Mouse (Mus musculus): Measurements from ENCODE around the gene 4933434E20Rik. TPM values are rescaled to one million over a fixed set of nuclear protein-coding genes. Genes with fewer than 3 reads are reported as not detected.

4933434E20Rik gene
- total and polyA plus RNA-seq, 3 experiments = 161 to 227 (median 184) TPM

GRCm38 (mm10) chr3:90052351-90053241 lies 1.2 kb downstream of the 4933434E20Rik start, which contains the start of gene Ubap2l (continued):
- TF ChIP-seq HCFC1 (IDR thresholded peaks at IDR 0.05; ENCODE audit: low read depth, low read length) (peak; percentile 93), MAFK (IDR thresholded peaks at IDR 0.05; ENCODE audit: borderline replicate concordance, low read depth, low read length) (peak; percentile 50; the same call in 1 of the 2 replicates), KAT2A (conservative IDR thresholded peaks at IDR 0.05; ENCODE audit: low read depth, low read length) (peak; percentile 64; the same call in 1 of the 2 replicates), MXI1 (IDR thresholded peaks at IDR 0.05; ENCODE audit: low read depth, low read length) (peak; percentile 97), SIN3A (IDR thresholded peaks at IDR 0.05; ENCODE audit: low read length) (peak; percentile 96), ZMIZ1 (IDR thresholded peaks at IDR 0.05; ENCODE audit: low read depth, low read length) (0 out of 2 replicates have a peak, but pooled peaks have one; percentile 53), NRF1 (IDR thresholded peaks at IDR 0.05; ENCODE audit: insufficient read depth, low read depth, low read length, poor library complexity, severe bottlenecking) (peak; percentile 63), ZKSCAN1 (IDR thresholded peaks at IDR 0.05; ENCODE audit: low read depth, low read length) (no peak)

DNA sequence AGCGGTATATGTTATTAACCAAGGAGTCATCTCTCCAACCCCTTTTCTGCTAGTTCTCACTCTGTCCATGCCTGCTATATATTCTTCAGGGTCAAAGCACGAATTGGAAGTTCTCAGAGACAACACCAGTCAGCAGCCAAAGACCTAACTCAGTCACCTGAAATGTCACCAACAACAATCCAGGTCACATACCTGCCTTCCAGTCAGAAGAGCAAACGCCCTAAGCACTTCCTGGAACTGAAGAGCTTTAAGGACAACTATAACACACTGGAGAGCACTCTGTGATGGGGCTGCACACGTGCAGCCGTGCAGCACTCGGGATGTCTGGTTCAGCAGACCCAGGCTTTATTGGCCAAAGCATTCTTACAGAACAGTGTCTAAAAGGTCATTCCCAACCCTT lies 10.1 kb downstream of the 4933434E20Rik start:
- Histone ChIP-seq H3K27ac (ENCODE audit: control insufficient read depth, low read depth, low read length) (no peak overlapping the region), H3K9me3 (replicated peaks; ENCODE audit: insufficient read depth, low read length) (no peaks in the 10 kb centered on the region), H3K36me3 (ENCODE audit: control insufficient read depth in 1 of 2, insufficient read depth in 2 of 2, low read length in 2 of 2) (peaks cover 1 to 28% of the 10 kb centered on the region in 2 experiments; a peak in 3 of 4 replicates), H3K27me3 (ENCODE audit: control insufficient read depth in 1 of 2, insufficient read depth in 2 of 2, low read length in 2 of 2) (no peaks in the 10 kb centered on the region), H3K79me2 (ENCODE audit: control insufficient read depth, insufficient read depth, low read length, poor library complexity) (peaks cover 2% of the 10 kb centered on the region; the same call in 1 of the 2 replicates), H3K4me1 (ENCODE audit: control insufficient read depth in 1 of 2, insufficient read depth in 2 of 2, low read length in 2 of 2) (no peaks in the 10 kb centered on the region), H3K4me3 (ENCODE audit: control insufficient read depth in 1 of 2, insufficient read depth in 1 of 2, low read depth in 2 of 2, low read length in 2 of 2) (no peak overlapping the region), H3K9ac (ENCODE audit: control insufficient read depth, low read depth, low read length, poor library complexity, severe bottlenecking) (no peak overlapping the region)
- no peak for TF ChIP-seq RCOR1 (IDR thresholded peaks at IDR 0.05; ENCODE audit: low read depth, low read length)
- no peak for TF ChIP-seq POLR2AphosphoS2 (IDR thresholded peaks at IDR 0.05; ENCODE audit: low read length)
- TF ChIP-seq MXI1 (IDR thresholded peaks at IDR 0.05; ENCODE audit: low read depth, low read length) = no peak
- no peak for TF ChIP-seq BHLHE40 (IDR thresholded peaks at IDR 0.05; ENCODE audit: borderline replicate concordance, low read depth, low read length)
- no peak for DNase-seq (ENCODE audit: low read depth, low spot score)

DNA sequence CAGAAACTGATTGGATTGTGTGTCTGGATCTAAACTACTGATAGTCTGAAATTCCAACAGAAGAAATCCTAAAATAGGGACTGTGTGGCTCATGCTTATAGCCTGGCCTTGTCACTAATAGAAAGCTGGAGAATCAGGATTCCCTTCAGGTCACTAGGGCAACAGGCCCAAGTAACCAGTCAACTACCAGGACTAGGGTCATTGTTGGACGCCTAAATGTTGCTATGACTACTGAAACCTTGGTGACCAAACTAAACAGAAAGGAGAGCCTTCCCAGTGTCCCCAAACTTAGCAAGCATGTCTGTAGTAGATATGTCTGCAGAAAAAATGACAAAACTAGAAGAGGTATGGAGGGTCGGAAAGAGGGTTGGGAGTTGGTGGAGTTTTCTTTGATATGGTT lies 11.1 kb downstream of the 4933434E20Rik start:
- H3K9me3 ChIP-seq (replicated peaks; ENCODE audit: insufficient read depth, low read length) = no peaks in the 10 kb centered on the region
- H3K27ac ChIP-seq (ENCODE audit: control insufficient read depth, low read depth, low read length) = no peak overlapping the region
- no peak overlapping the region for H3K4me3 ChIP-seq (ENCODE audit: control insufficient read depth in 1 of 2, insufficient read depth in 1 of 2, low read depth in 2 of 2, low read length in 2 of 2)
- peaks cover 0 to 18% of the 10 kb centered on the region in 2 experiments; a peak in 2 of 4 replicates for H3K36me3 ChIP-seq (ENCODE audit: control insufficient read depth in 1 of 2, insufficient read depth in 2 of 2, low read length in 2 of 2)
- TF ChIP-seq CHD1 (IDR thresholded peaks at IDR 0.05; ENCODE audit: low read depth, low read length) (no peak), POLR2AphosphoS2 (IDR thresholded peaks at IDR 0.05; ENCODE audit: low read length) (no peak), USF1 (IDR thresholded peaks at IDR 0.05; ENCODE audit: low read depth, low read length) (no peak), TAL1 (IDR thresholded peaks at IDR 0.05; ENCODE audit: low read length) (no peak), ETS1 (IDR thresholded peaks at IDR 0.05; ENCODE audit: low read depth, low read length) (no peak), POLR2A (IDR thresholded peaks at IDR 0.05; ENCODE audit: control insufficient read depth in 1 of 2, insufficient read depth in 1 of 2, low read depth in 1 of 2, low read length in 2 of 2, poor library complexity in 1 of 2) (no peak), POLR2AphosphoS5 (IDR thresholded peaks at IDR 0.05; ENCODE audit: borderline replicate concordance, low read depth, low read length) (no peak), ZMIZ1 (IDR thresholded peaks at IDR 0.05; ENCODE audit: low read depth, low read length) (no peak), ZNF384 (IDR thresholded peaks at IDR 0.05; ENCODE audit: low read depth, low read length) (no peak), UBTF (IDR thresholded peaks at IDR 0.05; ENCODE audit: borderline replicate concordance, insufficient read depth, low read depth, low read length) (no peak), TBP (IDR thresholded peaks at IDR 0.05; ENCODE audit: low read depth, low read length) (no peak), ZC3H11A (IDR thresholded peaks at IDR 0.05; ENCODE audit: low read depth, low read length) (no peak), TCF12 (IDR thresholded peaks at IDR 0.05; ENCODE audit: low read depth, low read length) (no peak)
- H3K9ac ChIP-seq (ENCODE audit: control insufficient read depth, low read depth, low read length, poor library complexity, severe bottlenecking) = no peak overlapping the region
- no peaks in the 10 kb centered on the region for H3K4me1 ChIP-seq (ENCODE audit: control insufficient read depth in 1 of 2, insufficient read depth in 2 of 2, low read length in 2 of 2)
- H3K79me2 ChIP-seq (ENCODE audit: control insufficient read depth, insufficient read depth, low read length, poor library complexity) = no peaks in the 10 kb centered on the region
- no peaks in the 10 kb centered on the region for H3K27me3 ChIP-seq (ENCODE audit: control insufficient read depth in 1 of 2, insufficient read depth in 2 of 2, low read length in 2 of 2)
- DNase-seq (ENCODE audit: low read depth, low spot score) = no peak

Measured in MEL (cell line).